ENCODE assay signal across 8 mouse cellular contexts in genomic region chr11:48853474-48854180, GRCm38 (mm10). TPM values are rescaled to one million over a fixed set of nuclear protein-coding genes. Genes with fewer than 3 reads are reported as not detected.
DNase-seq lines count a peak whose midpoint lies in the region; ATAC-seq and TF ChIP-seq lines count a peak whose summit lies in the region.

No protein-coding gene starts in this region.

- peak overlapping the region; percentile 56 to 81 for H3K4me3 ChIP-seq in MEL (ENCODE audit: control insufficient read depth in 1 of 2, insufficient read depth in 1 of 2, low read depth in 2 of 2, low read length in 2 of 2)
- H3K4me3 ChIP-seq in forebrain, postnatal 0 days (ENCODE audit: low read depth, low read length) = peak overlapping the region; percentile 71
- peak overlapping the region; percentile 56 for H3K4me3 ChIP-seq in lung, embryonic 15.5 days
- H3K4me3 ChIP-seq in olfactory bulb, adult 2 months (ENCODE audit: insufficient read depth, low read depth, low read length) = peak overlapping the region; percentile 62
- peak overlapping the region; percentile 59 for H3K4me3 ChIP-seq in thymus, adult 2 months (ENCODE audit: control insufficient read depth, insufficient read depth, low read length)

- TF ChIP-seq CTCF in MEL (IDR thresholded peaks at IDR 0.05 in 2 of 3, conservative IDR thresholded peaks at IDR 0.05 in 1 of 3; ENCODE audit: control insufficient read depth in 1 of 3, insufficient read depth in 1 of 3, low read depth in 2 of 3, low read length in 3 of 3, poor library complexity in 1 of 3, severe bottlenecking in 1 of 3) = peak; percentile 13 to 32 (median 20); a peak in 3 of 6 replicates
- peak; percentile 39 for TF ChIP-seq CTCF in forebrain, postnatal 0 days (IDR thresholded peaks at IDR 0.05; ENCODE audit: low read depth)
- 0 out of 2 replicates have a peak, but pooled peaks have one; percentile 19 for TF ChIP-seq CTCF in olfactory bulb, adult 2 months (IDR thresholded peaks at IDR 0.05; ENCODE audit: insufficient read depth, low read depth, low read length)
- TF ChIP-seq CTCF in thymus, adult 2 months (IDR thresholded peaks at IDR 0.05; ENCODE audit: borderline replicate concordance, control insufficient read depth, extremely low read depth, insufficient read depth, low read length, poor library complexity) = no peak

- peak overlapping the region; percentile 29 for H3K27ac ChIP-seq in MEL (ENCODE audit: control insufficient read depth, low read depth, low read length)
- H3K27ac ChIP-seq in forebrain, postnatal 0 days (ENCODE audit: low read depth, low read length) = peak overlapping the region; percentile 64; the same call in 1 of the 2 replicates
- H3K27ac ChIP-seq in lung, embryonic 15.5 days = peak overlapping the region; percentile 54; the same call in 1 of the 2 replicates
- peak overlapping the region; percentile 81 for H3K27ac ChIP-seq in olfactory bulb, adult 2 months (ENCODE audit: insufficient read depth, low read depth, low read length)
- H3K27ac ChIP-seq in thymus, adult 2 months (ENCODE audit: control insufficient read depth, insufficient read depth, low read length) = no peak overlapping the region

- no peak for TF ChIP-seq RAD21 in MEL (IDR thresholded peaks at IDR 0.05; ENCODE audit: low read depth, low read length)

- peak; percentile 50 for ATAC-seq in forebrain, postnatal 0 days
- peak; percentile 58; the same call in 1 of the 2 replicates for ATAC-seq in lung, embryonic 15.5 days (ENCODE audit: borderline replicate concordance, extremely low read depth, low FRiP score, low TSS enrichment)

- peak overlapping the region; percentile 67 for H3K9ac ChIP-seq in MEL (ENCODE audit: control insufficient read depth, low read depth, low read length, poor library complexity, severe bottlenecking)
- H3K9ac ChIP-seq in forebrain, postnatal 0 days = peak overlapping the region; percentile 49
- H3K9ac ChIP-seq in lung, embryonic 15.5 days = peak overlapping the region; percentile 52

- TF ChIP-seq POLR2A in MEL (IDR thresholded peaks at IDR 0.05; ENCODE audit: control insufficient read depth in 1 of 2, insufficient read depth in 1 of 2, low read depth in 1 of 2, low read length in 2 of 2, poor library complexity in 1 of 2) = no peak; a peak in 1 of 4 replicates
- TF ChIP-seq POLR2A in olfactory bulb, adult 2 months (IDR thresholded peaks at IDR 0.05; ENCODE audit: insufficient read depth, low read depth, low read length) = no peak
- no peak for TF ChIP-seq POLR2A in thymus, adult 2 months (IDR thresholded peaks at IDR 0.05; ENCODE audit: control insufficient read depth, extremely low read depth, insufficient read depth, low read length, poor library complexity)

- peak; percentile 93 for DNase-seq in MEL (ENCODE audit: low read depth, low spot score)
- DNase-seq in cerebellum, adult 18-20 months = peak; percentile 87 to 95
- DNase-seq in forebrain, postnatal 0 days = peak; percentile 95
- peak; percentile 91 for DNase-seq in heart, postnatal 4 days
- DNase-seq in layer of hippocampus, adult 9-10 months (ENCODE audit: low spot score) = peak; percentile 97
- peak; percentile 89 for DNase-seq in thymus, adult 2 months

- no peaks in the 10 kb centered on the region for H3K27me3 ChIP-seq in MEL (ENCODE audit: control insufficient read depth in 1 of 2, insufficient read depth in 2 of 2, low read length in 2 of 2)
- no peaks in the 10 kb centered on the region; the same call in 1 of the 2 replicates for H3K27me3 ChIP-seq in forebrain, postnatal 0 days (ENCODE audit: insufficient read depth, low read length)
- peaks cover 3% of the 10 kb centered on the region; the same call in 1 of the 2 replicates for H3K27me3 ChIP-seq in lung, embryonic 15.5 days
- H3K27me3 ChIP-seq in thymus, adult 2 months (ENCODE audit: control insufficient read depth, insufficient read depth, low read length) = no peaks in the 10 kb centered on the region

- peaks cover 0 to 4% of the 10 kb centered on the region in 2 experiments; a peak in 1 of 4 replicates for H3K36me3 ChIP-seq in MEL (ENCODE audit: control insufficient read depth in 1 of 2, insufficient read depth in 2 of 2, low read length in 2 of 2)
- H3K36me3 ChIP-seq in forebrain, postnatal 0 days (ENCODE audit: insufficient read depth) = no peaks in the 10 kb centered on the region
- H3K36me3 ChIP-seq in lung, embryonic 15.5 days = no peaks in the 10 kb centered on the region
- H3K36me3 ChIP-seq in thymus, adult 2 months (ENCODE audit: control insufficient read depth, insufficient read depth, low read length) = no peaks in the 10 kb centered on the region

- H3K4me2 ChIP-seq in forebrain, postnatal 0 days (ENCODE audit: low read depth) = peak overlapping the region; percentile 83
- peak overlapping the region; percentile 83 for H3K4me2 ChIP-seq in lung, embryonic 15.5 days

- no peaks in the 10 kb centered on the region for H3K9me3 ChIP-seq in MEL (replicated peaks; ENCODE audit: insufficient read depth, low read length)
- H3K9me3 ChIP-seq in forebrain, postnatal 0 days (ENCODE audit: low read length) = no peaks in the 10 kb centered on the region
- no peaks in the 10 kb centered on the region for H3K9me3 ChIP-seq in lung, embryonic 15.5 days

- under 1% methylated on average over 31 of the region's 31 CpGs for WGBS in forebrain, postnatal 0 days
- 2% methylated on average over 31 of the region's 31 CpGs for WGBS in lung, embryonic 15.5 days
- 2% methylated on average over 31 of the region's 31 CpGs for WGBS in olfactory bulb, adult 2 months
- WGBS in thymus, adult 2 months = 1% methylated on average over 31 of the region's 31 CpGs

- 0 out of 4 replicates have a peak, but pooled peaks cover 0 to 6% of the 10 kb centered on the region in 2 experiments for H3K4me1 ChIP-seq in MEL (ENCODE audit: control insufficient read depth in 1 of 2, insufficient read depth in 2 of 2, low read length in 2 of 2)
- peaks cover 10% of the 10 kb centered on the region; the same call in 1 of the 2 replicates for H3K4me1 ChIP-seq in forebrain, postnatal 0 days (ENCODE audit: insufficient read depth)
- H3K4me1 ChIP-seq in lung, embryonic 15.5 days = peaks cover 28% of the 10 kb centered on the region
- peaks cover 8% of the 10 kb centered on the region for H3K4me1 ChIP-seq in olfactory bulb, adult 2 months (ENCODE audit: control insufficient read depth, insufficient read depth, low read length)
- peaks cover 30% of the 10 kb centered on the region for H3K4me1 ChIP-seq in thymus, adult 2 months (replicated peaks; ENCODE audit: control insufficient read depth, insufficient read depth, low read length)

- H3K79me2 ChIP-seq in MEL (ENCODE audit: control insufficient read depth, insufficient read depth, low read length, poor library complexity) = no peaks in the 10 kb centered on the region; the same call in 1 of the 2 replicates

- TF ChIP-seq EP300 in MEL (IDR thresholded peaks at IDR 0.05; ENCODE audit: low read depth in 1 of 2, low read length in 2 of 2) = no peak

RNA-seq across cellular contexts. Expression of gene Irgm1, which starts 17.9 kb away (rescaled TPM):
- total RNA-seq in MEL (2012; rRNA removed) = 7.5 and 10.7 TPM in 2 replicates
- polyA plus RNA-seq in MEL (2012; ENCODE audit: insufficient read depth in 1 of 2, insufficient read length in 2 of 2, low read depth in 1 of 2, low replicate concordance in 2 of 2, missing spikeins in 1 of 2) = 10 to 100 TPM in 1 of 2 experiments, not detected in 1; 10.0 TPM
- 3.0 and 6.7 TPM in 2 replicates for total RNA-seq in forebrain, postnatal 0 days (2014; rRNA removed)
- polyA plus RNA-seq in forebrain, postnatal 0 days (2015; fragmentation: Nextera tagmentation; extraction: Ambion mirVana) = 3.5 and 4.9 TPM in 2 replicates
- 1 to 10 TPM; 6.2 to 7.6 TPM for total RNA-seq in heart, postnatal 4 days (2021)
- polyA plus RNA-seq in lung, embryonic 15.5 days (2015; fragmentation: Nextera tagmentation; extraction: Ambion mirVana) = 9.6 and 11.8 TPM in 2 replicates
- polyA plus RNA-seq in olfactory bulb, adult 2 months (2012; ENCODE audit: insufficient read depth, insufficient read length, low replicate concordance, missing spikeins) = 204 TPM in 1 of 2 replicates, not detected in the other
- polyA plus RNA-seq in thymus, adult 2 months (2012; rRNA removed) = 17.7 and 20.0 TPM in 2 replicates

RNA-seq across cellular contexts. Expression of gene Gm12184, which starts 27.2 kb away (rescaled TPM):
- total RNA-seq in MEL (2012; rRNA removed) = 7.1 and 10.9 TPM in 2 replicates
- polyA plus RNA-seq in MEL (2012; ENCODE audit: insufficient read depth in 1 of 2, insufficient read length in 2 of 2, low read depth in 1 of 2, low replicate concordance in 2 of 2, missing spikeins in 1 of 2) = 10 to 100 TPM in 1 of 2 experiments, not detected in 1; 15.3 TPM
- total RNA-seq in forebrain, postnatal 0 days (2014; rRNA removed) = 8.0 and 9.3 TPM in 2 replicates
- polyA plus RNA-seq in forebrain, postnatal 0 days (2015; fragmentation: Nextera tagmentation; extraction: Ambion mirVana) = 3.7 and 5.0 TPM in 2 replicates
- 1 to 10 TPM; 4.8 to 5.1 TPM for total RNA-seq in heart, postnatal 4 days (2021)
- polyA plus RNA-seq in lung, embryonic 15.5 days (2015; fragmentation: Nextera tagmentation; extraction: Ambion mirVana) = 3.0 and 8.2 TPM in 2 replicates
- polyA plus RNA-seq in olfactory bulb, adult 2 months (2012; ENCODE audit: insufficient read depth, insufficient read length, low replicate concordance, missing spikeins) = not detected in 2 replicates
- polyA plus RNA-seq in thymus, adult 2 months (2012; rRNA removed) = 8.1 and 20.2 TPM in 2 replicates

RNA-seq across cellular contexts. Expression of gene Trim7, which starts 27.7 kb away (rescaled TPM):
- total RNA-seq in MEL (2012; rRNA removed) = 0.72 and 0.81 TPM in 2 replicates
- polyA plus RNA-seq in MEL (2012; ENCODE audit: insufficient read depth in 1 of 2, insufficient read length in 2 of 2, low read depth in 1 of 2, low replicate concordance in 2 of 2, missing spikeins in 1 of 2) = 1 to 10 TPM in 1 of 2 experiments, not detected in 1; 1.3 TPM
- total RNA-seq in forebrain, postnatal 0 days (2014; rRNA removed) = 5.6 and 9.5 TPM in 2 replicates
- polyA plus RNA-seq in forebrain, postnatal 0 days (2015; fragmentation: Nextera tagmentation; extraction: Ambion mirVana) = 1.9 and 2.5 TPM in 2 replicates
- 1 to 10 TPM; 5.3 to 5.5 TPM for total RNA-seq in heart, postnatal 4 days (2021)
- 0.54 and 1.1 TPM in 2 replicates for polyA plus RNA-seq in lung, embryonic 15.5 days (2015; fragmentation: Nextera tagmentation; extraction: Ambion mirVana)
- polyA plus RNA-seq in olfactory bulb, adult 2 months (2012; ENCODE audit: insufficient read depth, insufficient read length, low replicate concordance, missing spikeins) = not detected in 2 replicates
- polyA plus RNA-seq in thymus, adult 2 months (2012; rRNA removed) = 11.6 and 13.0 TPM in 2 replicates

RNA-seq across cellular contexts. Expression of gene Trim41, which starts 36.5 kb away (rescaled TPM):
- 31.6 and 37.0 TPM in 2 replicates for total RNA-seq in MEL (2012; rRNA removed)
- polyA plus RNA-seq in MEL (2012; ENCODE audit: insufficient read depth in 1 of 2, insufficient read length in 2 of 2, low read depth in 1 of 2, low replicate concordance in 2 of 2, missing spikeins in 1 of 2) = 10 to 100 TPM; 56.4 to 76.3 TPM
- 42.2 and 47.1 TPM in 2 replicates for total RNA-seq in forebrain, postnatal 0 days (2014; rRNA removed)
- polyA plus RNA-seq in forebrain, postnatal 0 days (2015; fragmentation: Nextera tagmentation; extraction: Ambion mirVana) = 4.4 TPM in 2 replicates
- 10 to 100 TPM; 36.0 to 40.1 TPM for total RNA-seq in heart, postnatal 4 days (2021)
- polyA plus RNA-seq in lung, embryonic 15.5 days (2015; fragmentation: Nextera tagmentation; extraction: Ambion mirVana) = 5.4 and 5.7 TPM in 2 replicates
- not detected in 2 replicates for polyA plus RNA-seq in olfactory bulb, adult 2 months (2012; ENCODE audit: insufficient read depth, insufficient read length, low replicate concordance, missing spikeins)
- polyA plus RNA-seq in thymus, adult 2 months (2012; rRNA removed) = 41.7 and 41.9 TPM in 2 replicates

RNA-seq across cellular contexts. Expression of gene Gm5431, which starts 48.4 kb away (rescaled TPM):
- total RNA-seq in MEL (2012; rRNA removed) = not detected in 2 replicates
- polyA plus RNA-seq in MEL (2012; ENCODE audit: insufficient read depth in 1 of 2, insufficient read length in 2 of 2, low read depth in 1 of 2, low replicate concordance in 2 of 2, missing spikeins in 1 of 2) = under 1 TPM in 1 of 2 experiments, not detected in 1; 0.04 TPM
- 0.29 and 0.38 TPM in 2 replicates for total RNA-seq in forebrain, postnatal 0 days (2014; rRNA removed)
- 0.10 and 0.19 TPM in 2 replicates for polyA plus RNA-seq in forebrain, postnatal 0 days (2015; fragmentation: Nextera tagmentation; extraction: Ambion mirVana)
- total RNA-seq in heart, postnatal 4 days (2021) = under 1 TPM; 0.26 to 0.38 TPM
- 0.25 and 0.30 TPM in 2 replicates for polyA plus RNA-seq in lung, embryonic 15.5 days (2015; fragmentation: Nextera tagmentation; extraction: Ambion mirVana)
- polyA plus RNA-seq in olfactory bulb, adult 2 months (2012; ENCODE audit: insufficient read depth, insufficient read length, low replicate concordance, missing spikeins) = not detected in 2 replicates
- 0.34 and 0.47 TPM in 2 replicates for polyA plus RNA-seq in thymus, adult 2 months (2012; rRNA removed)
